Mouse (Mus musculus) testis, adult 2 months (tissue): ENCODE data around the gene Dmrt2. TPM values are rescaled to one million over a fixed set of nuclear protein-coding genes. Genes with fewer than 3 reads are reported as not detected.

Experiments used
- H3K27ac ChIP-seq: fragments of 200-500 bp; 2 replicates; pipeline ENCODE4 v1.5.1; 2012; ENCODE audit warnings: low read depth, low read length; ENCODE audit not compliant: control insufficient read depth, insufficient read depth
- H3K27me3 ChIP-seq: fragments of 200-500 bp; 2 replicates; pipeline ENCODE4 v1.6.1; 2012; ENCODE audit warnings: mild to moderate bottlenecking, low read length, moderate library complexity; ENCODE audit not compliant: control insufficient read depth, insufficient read depth
- H3K36me3 ChIP-seq: fragments of 200-500 bp; 2 replicates; pipeline ENCODE4 v1.6.1; 2012; ENCODE audit warnings: mild to moderate bottlenecking, low read length; ENCODE audit not compliant: control insufficient read depth, insufficient read depth
- H3K4me1 ChIP-seq: fragments of 200-500 bp; 2 replicates; pipeline ENCODE4 v1.6.1; 2012; ENCODE audit warnings: low read length; ENCODE audit not compliant: control insufficient read depth, insufficient read depth
- H3K4me3 ChIP-seq: fragments of 200-500 bp; 2 replicates; pipeline ENCODE4 v1.5.1; 2012; ENCODE audit warnings: low read depth, mild to moderate bottlenecking, low read length, moderate library complexity, mixed read lengths; ENCODE audit not compliant: control insufficient read depth
- CTCF ChIP-seq: fragments of 200-500 bp; IDR thresholded peaks from 2 replicates; pipeline ENCODE4 v1.5.1; 2012; ENCODE audit warnings: low read depth, mild to moderate bottlenecking, inconsistent platforms, low read length, moderate library complexity; ENCODE audit not compliant: control insufficient read depth, insufficient read depth, insufficient replicate concordance
- POLR2A ChIP-seq: fragments of 200-500 bp; IDR thresholded peaks from 2 replicates; pipeline ENCODE4 v1.6.1; 2012; ENCODE audit warnings: low read depth, mild to moderate bottlenecking, inconsistent platforms, low read length, moderate library complexity; ENCODE audit not compliant: control insufficient read depth
- polyA plus RNA-seq: library from polyadenylated mRNA; depleted of rRNA; stranded (reverse); fragments of >200 nt; gene quantifications from 2 replicates; pipeline ENCODE4 v1.2.3, GENCODE M21; 2012

Dmrt2 gene
- polyA plus RNA-seq, 1 experiment: 0.25 TPM

GRCm38 (mm10) chr19:25648701-25649100 lies 23.5 kb upstream of the Dmrt2 start:
- no peak overlapping the region for H3K27ac ChIP-seq
- no peaks in the 10 kb centered on the region for H3K36me3 ChIP-seq
- H3K27me3 ChIP-seq: no peaks in the 10 kb centered on the region
- peaks cover 8% of the 10 kb centered on the region for H3K4me1 ChIP-seq
- no peak overlapping the region for H3K4me3 ChIP-seq
- no peak for TF ChIP-seq POLR2A
- no peak for TF ChIP-seq CTCF

GRCm38 (mm10) chr19:25650474-25650873 lies 21.7 kb upstream of the Dmrt2 start:
- Histone ChIP-seq H3K27ac (no peak overlapping the region), H3K27me3 (no peaks in the 10 kb centered on the region), H3K4me3 (no peak overlapping the region), H3K36me3 (no peaks in the 10 kb centered on the region), H3K4me1 (peaks cover 8% of the 10 kb centered on the region)
- TF ChIP-seq CTCF (no peak), POLR2A (no peak)

DNA sequence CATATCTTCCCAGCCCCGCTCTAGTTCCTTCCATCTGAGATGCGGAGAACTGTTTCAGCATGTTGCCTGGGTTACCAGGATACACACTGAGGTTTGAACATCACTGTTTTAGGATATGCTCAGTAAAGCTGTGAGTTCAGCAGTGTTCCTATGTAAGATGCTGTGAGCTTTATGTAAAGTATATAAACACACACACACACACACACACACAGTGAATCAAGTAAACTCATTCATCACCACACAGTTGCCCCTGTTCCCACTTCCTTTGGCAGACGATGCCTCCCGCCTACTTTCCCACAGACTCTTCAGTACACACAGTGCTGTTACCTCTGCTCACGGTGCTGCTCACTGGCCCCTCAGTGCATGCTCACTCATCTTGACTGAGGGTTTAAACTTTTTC lies 19.7 kb upstream of the Dmrt2 start:
- no peak for TF ChIP-seq POLR2A
- TF ChIP-seq CTCF: no peak
- no peak overlapping the region for H3K4me3 ChIP-seq
- H3K4me1 ChIP-seq: peaks cover 8% of the 10 kb centered on the region
- H3K27ac ChIP-seq: no peak overlapping the region
- H3K36me3 ChIP-seq: no peaks in the 10 kb centered on the region
- no peaks in the 10 kb centered on the region for H3K27me3 ChIP-seq

DNA sequence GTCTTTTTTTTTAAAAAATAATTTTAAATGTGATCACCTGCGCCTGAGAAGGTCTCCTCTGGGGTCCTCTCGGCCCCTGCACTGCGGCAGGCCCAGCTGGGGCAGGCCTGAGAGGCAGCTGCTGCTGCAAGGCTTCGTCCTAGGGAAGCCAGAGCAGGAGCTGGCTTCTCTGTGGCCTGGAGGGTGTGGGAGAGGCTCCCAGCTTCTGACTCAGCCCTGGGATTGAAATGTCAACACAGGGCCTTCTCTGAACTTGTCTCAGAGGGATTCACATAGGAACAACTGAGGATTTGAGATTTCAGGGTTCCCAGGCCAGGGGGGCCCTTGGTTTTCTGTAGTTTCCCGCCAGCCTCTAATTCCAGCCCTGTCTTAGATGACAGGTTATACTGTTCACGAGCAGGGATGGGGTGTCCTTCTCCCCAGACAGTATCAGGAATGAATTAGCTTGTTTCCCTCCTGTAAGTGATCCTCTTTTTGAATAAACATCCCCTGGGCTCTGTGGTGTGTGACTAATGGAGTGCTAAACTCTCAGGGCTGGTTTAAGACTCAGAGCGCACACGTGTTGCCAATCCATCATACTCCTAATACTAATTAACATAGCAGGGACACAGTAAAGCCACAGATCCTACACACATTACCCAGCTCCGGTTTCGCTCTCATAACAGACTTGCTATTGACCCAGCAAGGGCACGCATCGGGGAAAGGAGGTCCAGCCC lies 18.0 kb upstream of the Dmrt2 start:
- no peaks in the 10 kb centered on the region for H3K27me3 ChIP-seq
- no peak overlapping the region for H3K4me3 ChIP-seq
- peaks cover 8% of the 10 kb centered on the region for H3K4me1 ChIP-seq
- no peaks in the 10 kb centered on the region for H3K36me3 ChIP-seq
- no peak overlapping the region for H3K27ac ChIP-seq
- TF ChIP-seq CTCF: no peak
- TF ChIP-seq POLR2A: no peak

GRCm38 (mm10) chr19:25665486-25666339 lies 6.5 kb upstream of the Dmrt2 start:
- Histone ChIP-seq H3K4me1 (peaks cover 8% of the 10 kb centered on the region), H3K27me3 (no peaks in the 10 kb centered on the region), H3K27ac (no peak overlapping the region), H3K36me3 (no peaks in the 10 kb centered on the region), H3K4me3 (peak overlapping the region; percentile 43)
- TF ChIP-seq CTCF: peak; percentile 77
- TF ChIP-seq POLR2A: no peak

DNA sequence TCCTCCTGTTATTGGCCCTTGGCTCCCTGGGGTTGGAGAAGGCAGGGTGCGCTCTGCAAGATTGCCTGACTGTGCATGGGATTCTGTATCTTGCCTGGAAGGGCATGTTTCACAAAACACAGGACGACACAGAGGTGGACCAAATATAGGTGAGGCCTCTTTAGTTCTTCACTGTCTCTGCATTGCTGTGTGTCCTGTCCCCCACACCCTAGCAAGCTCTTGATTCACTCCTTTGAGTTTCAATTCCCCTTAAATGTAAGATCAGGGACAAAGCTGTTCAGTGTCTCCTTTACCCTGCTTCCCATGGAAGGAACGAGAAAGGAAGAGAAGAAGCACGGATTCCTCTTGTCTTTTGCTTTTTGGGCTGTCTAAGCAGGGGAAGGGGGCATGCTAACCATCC lies 4.4 kb upstream of the Dmrt2 start:
- no peak overlapping the region for H3K27ac ChIP-seq
- no peaks in the 10 kb centered on the region for H3K36me3 ChIP-seq
- TF ChIP-seq POLR2A (no peak), CTCF (no peak)
- H3K27me3 ChIP-seq: no peaks in the 10 kb centered on the region
- no peak overlapping the region for H3K4me3 ChIP-seq
- H3K4me1 ChIP-seq: peaks cover 12% of the 10 kb centered on the region

DNA sequence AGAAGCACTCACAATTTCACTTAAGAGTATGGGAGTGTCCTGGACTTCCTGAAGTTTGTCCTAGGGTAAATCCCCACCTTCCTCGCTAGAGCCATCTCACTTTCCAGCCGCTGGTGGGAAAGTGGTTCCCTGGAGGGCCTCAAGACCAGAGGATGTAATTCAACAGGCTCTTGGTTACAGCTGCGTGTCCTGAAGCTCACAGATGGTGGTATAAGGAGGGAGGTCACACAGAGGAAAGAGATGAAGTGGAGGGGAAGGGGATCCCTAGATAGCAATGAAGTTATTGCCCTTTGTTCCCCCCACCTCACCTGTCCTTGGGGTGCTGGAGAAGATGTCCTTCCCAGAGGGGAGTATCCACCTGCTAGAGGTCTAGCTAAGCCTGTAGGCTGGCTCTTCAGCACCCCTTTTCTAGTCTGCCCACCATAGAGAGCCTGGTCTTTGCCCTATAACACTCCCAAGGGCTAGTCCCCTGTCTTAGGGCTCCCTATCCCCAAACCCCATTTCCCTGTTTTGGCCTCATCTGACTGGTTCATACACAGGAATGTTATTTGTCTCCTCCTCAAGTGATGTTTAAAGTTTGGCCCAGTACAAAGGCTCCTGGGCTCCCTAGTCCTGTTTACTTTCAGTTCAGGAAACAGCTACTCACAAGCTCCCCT lies 2.5 kb upstream of the Dmrt2 start:
- Histone ChIP-seq H3K4me3 (no peak overlapping the region), H3K27ac (no peak overlapping the region), H3K36me3 (no peaks in the 10 kb centered on the region), H3K4me1 (peaks cover 19% of the 10 kb centered on the region), H3K27me3 (no peaks in the 10 kb centered on the region; the same call in 1 of the 2 replicates)
- TF ChIP-seq CTCF (no peak), POLR2A (no peak)
